Mouse (Mus musculus) forebrain, postnatal 0 days (tissue): Measurements from ENCODE around the gene Fam155a. TPM values are rescaled to one million over a fixed set of nuclear protein-coding genes. Genes with fewer than 3 reads are reported as not detected.

Source experiments
- ATAC-seq: fragments of 200-750 bp; cut with Nextera tagmentation; 2 replicates; pipeline ENCODE4 v1.8.0; 2017; ENCODE audit warnings: mild to moderate bottlenecking, moderate library complexity
- DNase-seq: peaks from one replicate; pipeline ENCODE4 v3.0.0-alpha.2; 2015
- H3K27ac ChIP-seq: fragments of 300-500 bp; sonication (generic); 2 replicates; pipeline ENCODE4 v1.5.1; 2014; ENCODE audit warnings: low read depth, mild to moderate bottlenecking, antibody characterized with exemption, low read length, moderate library complexity, mixed read lengths
- H3K27me3 ChIP-seq: fragments of 300-500 bp; sonication (generic); 2 replicates; pipeline ENCODE4 v1.6.1; 2014; ENCODE audit warnings: mild to moderate bottlenecking, low read length, mixed read lengths; ENCODE audit not compliant: insufficient read depth
- H3K36me3 ChIP-seq: fragments of 300-500 bp; sonication (generic); 2 replicates; pipeline ENCODE4 v1.6.1; 2014; ENCODE audit warnings: mild to moderate bottlenecking, moderate library complexity; ENCODE audit not compliant: insufficient read depth
- H3K4me1 ChIP-seq: fragments of 300-500 bp; sonication (generic); 2 replicates; pipeline ENCODE4 v1.6.1; 2014; ENCODE audit warnings: antibody characterized with exemption; ENCODE audit not compliant: insufficient read depth
- H3K4me2 ChIP-seq: fragments of 300-500 bp; sonication (generic); 2 replicates; pipeline ENCODE4 v1.6.1; 2014; ENCODE audit warnings: low read depth, mild to moderate bottlenecking, moderate library complexity
- H3K4me3 ChIP-seq: fragments of 300-500 bp; sonication (generic); 2 replicates; pipeline ENCODE4 v1.5.1; 2014; ENCODE audit warnings: low read depth, low read length, mixed read lengths
- H3K9ac ChIP-seq: fragments of 300-500 bp; sonication (generic); 2 replicates; pipeline ENCODE4 v1.6.1; 2014; ENCODE audit warnings: mild to moderate bottlenecking
- H3K9me3 ChIP-seq: fragments of 300-500 bp; sonication (generic); 2 replicates; pipeline ENCODE4 v1.6.1; 2016; ENCODE audit warnings: low read length
- CTCF ChIP-seq: sonication (generic); IDR thresholded peaks from 2 replicates; pipeline ENCODE4 v1.5.1; 2016; ENCODE audit warnings: antibody characterized with exemption, control low read depth, low read depth
- WGBS: fragments of 180-500 bp; shearing (Covaris S2); extraction: QIAGEN DNeasy Blood & Tissue Kit; methylation state at CpG from one replicate; pipeline ENCODE4 v1.1.7; 2014; 5-methylcytosine and 5-hydroxymethylcytosine counted together
- polyA plus RNA-seq: library from polyadenylated mRNA; unstranded; fragments of >200 nt; fragmentation: Nextera tagmentation; extraction: Ambion mirVana; gene quantifications from 2 replicates; pipeline ENCODE4 v1.2.1, GENCODE M21; 2015
- total RNA-seq: library from RNA; depleted of rRNA; stranded (reverse); fragments of >200 nt; gene quantifications from 2 replicates; pipeline ENCODE4 v1.2.3, GENCODE M21; 2014

The Fam155a gene
- total and polyA plus RNA-seq, 2 experiments from 2014 or later, result 29.0 to 105 TPM

DNA sequence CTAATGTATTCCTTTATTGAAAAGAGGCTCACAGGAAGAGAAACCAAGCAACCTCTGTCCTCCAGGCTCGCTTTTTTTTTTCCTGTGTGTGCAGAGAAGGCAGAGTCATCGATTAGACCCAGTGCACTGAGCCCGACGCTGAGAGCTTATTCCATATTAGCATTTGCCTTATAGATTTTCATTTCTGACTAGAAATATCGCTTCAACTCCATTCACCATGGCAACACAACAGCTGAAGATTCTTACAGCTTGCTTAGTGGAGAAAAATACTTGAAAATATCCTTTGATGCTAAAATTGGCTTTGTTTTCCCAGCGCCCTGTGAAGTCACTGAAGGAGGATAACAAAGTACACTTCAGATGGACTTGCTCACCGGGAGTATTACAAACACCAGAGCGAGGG, 26.6 kb upstream of the Fam155a start:
- DNase-seq, result peak; percentile 50
- peak; percentile 38; the same call in 1 of the 2 replicates for ATAC-seq
- no peaks in the 10 kb centered on the region for H3K36me3 ChIP-seq
- 65% methylated on average over 8 of the region's 8 CpGs for WGBS
- no peak overlapping the region for H3K27ac ChIP-seq
- H3K9ac ChIP-seq, result no peak overlapping the region
- no peak for TF ChIP-seq CTCF
- H3K4me2 ChIP-seq, result no peak overlapping the region
- H3K9me3 ChIP-seq, result no peaks in the 10 kb centered on the region
- no peak overlapping the region for H3K4me3 ChIP-seq
- H3K4me1 ChIP-seq, result no peaks in the 10 kb centered on the region
- no peaks in the 10 kb centered on the region for H3K27me3 ChIP-seq

DNA sequence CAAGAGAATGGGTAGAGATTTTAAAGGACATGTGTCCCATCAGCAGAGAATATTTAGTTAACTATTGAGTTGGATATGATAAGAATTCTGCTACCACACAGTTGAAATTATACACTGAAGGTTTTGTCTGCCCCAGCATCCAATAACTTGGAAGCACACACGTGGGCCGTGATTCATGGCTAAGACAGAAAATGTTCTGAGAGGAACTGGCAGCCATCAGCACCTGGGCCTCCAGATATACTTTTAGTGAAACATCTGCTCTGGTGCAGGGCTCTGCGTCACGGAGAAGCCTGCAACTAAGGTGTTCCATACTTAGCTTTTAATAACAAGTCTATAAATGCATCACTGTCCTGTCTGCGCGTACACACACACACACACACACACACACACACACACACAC, 24.8 kb upstream of the Fam155a start:
- Histone ChIP-seq H3K4me2 (no peak overlapping the region), H3K36me3 (no peaks in the 10 kb centered on the region), H3K4me1 (no peaks in the 10 kb centered on the region), H3K9me3 (no peaks in the 10 kb centered on the region), H3K27ac (no peak overlapping the region), H3K4me3 (no peak overlapping the region), H3K9ac (no peak overlapping the region), H3K27me3 (no peaks in the 10 kb centered on the region)
- ATAC-seq (no peak), DNase-seq (no peak)
- WGBS, result 93% methylated on average over 6 of the region's 6 CpGs
- no peak for TF ChIP-seq CTCF

DNA sequence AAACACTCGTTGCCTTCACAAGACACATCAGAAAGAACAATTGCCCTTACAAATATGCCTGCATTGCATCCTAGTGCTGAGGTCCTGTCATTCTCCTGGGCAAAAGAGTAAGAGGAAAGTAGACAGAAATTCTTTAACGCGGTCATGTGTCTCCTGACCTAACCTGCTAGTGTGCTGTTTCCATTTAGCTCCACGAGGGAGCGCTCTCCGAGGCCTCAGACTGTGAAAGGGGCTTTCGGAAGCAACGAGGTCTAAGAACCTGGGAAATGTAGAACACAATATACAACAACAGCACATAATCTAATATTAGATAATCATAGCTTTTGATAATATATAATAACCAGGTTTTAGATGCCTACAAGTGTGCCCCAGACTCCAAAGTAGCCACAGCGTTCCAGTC, 22.4 kb upstream of the Fam155a start:
- 0 out of 2 replicates have a peak, but pooled peaks have one; percentile 17 for TF ChIP-seq CTCF
- Histone ChIP-seq H3K9ac (no peak overlapping the region), H3K27ac (no peak overlapping the region), H3K27me3 (no peaks in the 10 kb centered on the region), H3K4me2 (no peak overlapping the region), H3K4me1 (no peaks in the 10 kb centered on the region), H3K36me3 (no peaks in the 10 kb centered on the region), H3K4me3 (no peak overlapping the region), H3K9me3 (no peaks in the 10 kb centered on the region)
- no peak for ATAC-seq
- WGBS, result 68% methylated on average over 9 of the region's 9 CpGs
- DNase-seq, result no peak

DNA sequence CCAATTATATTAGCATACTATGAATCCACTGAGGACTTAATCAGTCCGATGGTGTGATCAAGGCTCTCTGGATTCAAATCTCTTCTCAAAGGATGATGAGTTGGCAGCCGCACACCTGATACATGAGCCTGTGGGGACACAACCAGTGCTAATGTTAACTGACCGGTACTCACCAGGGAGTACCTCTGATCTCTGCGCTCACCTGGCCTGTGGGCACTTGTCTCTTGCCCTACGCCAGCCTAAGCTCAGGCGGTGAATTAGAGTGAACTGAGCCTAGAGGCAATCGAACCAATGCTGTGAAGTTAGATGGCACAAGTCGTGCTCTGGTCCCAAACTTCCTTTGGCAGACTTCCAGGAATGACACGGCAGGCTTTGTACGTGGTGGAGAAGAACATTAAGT, 9.4 kb upstream of the Fam155a start:
- 70% methylated on average over 10 of the region's 10 CpGs for WGBS
- no peak overlapping the region for H3K9ac ChIP-seq
- no peaks in the 10 kb centered on the region for H3K9me3 ChIP-seq
- no peak overlapping the region for H3K4me3 ChIP-seq
- H3K27me3 ChIP-seq, result no peaks in the 10 kb centered on the region
- H3K27ac ChIP-seq, result no peak overlapping the region
- H3K4me1 ChIP-seq, result no peaks in the 10 kb centered on the region
- ATAC-seq, result no peak
- no peak overlapping the region for H3K4me2 ChIP-seq
- no peak for TF ChIP-seq CTCF
- H3K36me3 ChIP-seq, result no peaks in the 10 kb centered on the region
- no peak for DNase-seq

DNA sequence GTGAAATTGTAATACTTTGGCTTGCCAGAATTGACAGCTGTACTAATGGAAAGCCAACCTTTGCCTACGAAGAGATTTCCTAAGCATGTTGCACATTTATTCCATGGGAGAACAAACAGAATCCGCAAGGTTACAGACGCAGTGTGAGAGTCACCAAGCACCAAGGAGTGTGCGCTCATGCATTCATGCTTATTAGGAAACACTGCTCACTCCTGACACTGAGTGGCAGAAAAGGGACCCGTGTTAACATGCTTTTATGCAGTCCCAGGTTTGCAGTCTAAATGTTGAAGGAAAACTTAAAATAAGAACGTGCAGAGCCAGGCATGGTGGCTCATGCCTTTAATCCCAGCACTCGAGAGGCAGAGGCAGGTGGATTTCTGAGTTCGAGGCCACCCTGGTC, 7.2 kb upstream of the Fam155a start:
- no peaks in the 10 kb centered on the region; the same call in 1 of the 2 replicates for H3K27me3 ChIP-seq
- H3K36me3 ChIP-seq, result no peaks in the 10 kb centered on the region
- H3K27ac ChIP-seq, result no peak overlapping the region
- WGBS, result 54% methylated on average over 8 of the region's 8 CpGs
- no peak overlapping the region for H3K9ac ChIP-seq
- ATAC-seq (peak; percentile 59), DNase-seq (peak; percentile 25)
- H3K4me1 ChIP-seq, result no peaks in the 10 kb centered on the region
- H3K9me3 ChIP-seq, result no peaks in the 10 kb centered on the region
- no peak overlapping the region for H3K4me3 ChIP-seq
- no peak overlapping the region for H3K4me2 ChIP-seq
- peak; percentile 38 for TF ChIP-seq CTCF

DNA sequence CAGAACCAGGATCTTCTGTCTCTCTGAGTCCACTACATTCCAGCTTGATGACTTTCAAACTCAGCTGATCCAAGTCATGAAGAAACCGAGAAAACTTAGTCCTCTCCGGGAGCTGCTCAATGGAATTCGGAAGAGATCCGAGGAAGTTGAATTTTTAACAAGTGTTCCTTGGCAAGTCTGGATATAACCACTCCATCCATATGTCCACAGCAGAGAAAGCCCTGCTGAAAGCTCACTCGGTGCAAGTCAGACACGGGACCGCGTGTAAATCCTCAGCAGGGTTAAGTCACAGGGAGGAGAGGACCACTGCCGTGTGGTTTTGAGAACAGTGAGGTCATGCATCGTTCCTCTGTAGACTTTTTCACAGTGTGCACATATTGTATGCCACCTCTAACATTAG, 5.9 kb upstream of the Fam155a start:
- no peak for TF ChIP-seq CTCF
- H3K27ac ChIP-seq, result no peak overlapping the region
- 76% methylated on average over 10 of the region's 10 CpGs for WGBS

DNA sequence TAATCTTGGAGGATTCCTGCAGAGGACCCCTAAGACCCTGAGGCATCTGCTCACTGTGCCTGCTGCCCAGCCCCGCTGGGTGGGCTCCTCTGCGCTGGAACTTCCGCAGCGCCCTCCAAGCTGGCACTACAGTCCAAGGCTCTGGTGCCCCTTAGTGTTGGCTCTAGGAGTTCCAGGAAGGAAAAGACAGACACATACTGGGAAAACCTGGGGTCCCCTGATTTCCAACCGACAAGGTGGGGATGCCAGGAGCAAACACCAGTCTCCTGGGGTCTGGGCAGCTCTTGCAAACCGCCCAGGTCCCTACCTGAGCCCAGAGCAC, 1.5 kb upstream of the Fam155a start:
- Histone ChIP-seq H3K27me3 (no peaks in the 10 kb centered on the region; the same call in 1 of the 2 replicates), H3K4me1 (no peaks in the 10 kb centered on the region), H3K4me2 (peak overlapping the region; percentile 87), H3K9ac (peak overlapping the region; percentile 81), H3K9me3 (no peaks in the 10 kb centered on the region), H3K27ac (peak overlapping the region; percentile 85; the same call in 1 of the 2 replicates), H3K36me3 (no peaks in the 10 kb centered on the region), H3K4me3 (peak overlapping the region; percentile 76)
- peak; percentile 83 for TF ChIP-seq CTCF
- WGBS, result 3% methylated on average over 6 of the region's 6 CpGs
- DNase-seq (peak; percentile 85), ATAC-seq (peak; percentile 85)

More for the DNA sequence above, 5.9 kb upstream of the Fam155a start:
- no peak overlapping the region for H3K4me3 ChIP-seq
- no peaks in the 10 kb centered on the region for H3K9me3 ChIP-seq
- no peak for ATAC-seq
- no peak overlapping the region for H3K9ac ChIP-seq
- H3K27me3 ChIP-seq, result no peaks in the 10 kb centered on the region; the same call in 1 of the 2 replicates
- no peak for DNase-seq
- H3K4me2 ChIP-seq, result no peak overlapping the region
- H3K36me3 ChIP-seq, result no peaks in the 10 kb centered on the region
- H3K4me1 ChIP-seq, result no peaks in the 10 kb centered on the region
